Mouse (Mus musculus): ENCODE measurements around the gene Mfsd14a.
A peak's percentile ranks its signal among the peaks of the same experiment; 100 is the strongest.
"Not testable (repeated sequence)": the region's sequence is repeated elsewhere in the genome, so short reads cannot be mapped to it uniquely, and the experiment has no call there.

Mfsd14a gene

GRCm38 (mm10) chr3:116662463-116662863, at the start of gene Mfsd14a:
Gene Mfsd14a, minus strand, starts transcription at chr3:116662677.
- DNase-seq, result peak; percentile 100

GRCm38 (mm10) chr3:116711624-116712435, 49.4 kb upstream of the Mfsd14a start:
- peak; percentile 89 for DNase-seq

DNA sequence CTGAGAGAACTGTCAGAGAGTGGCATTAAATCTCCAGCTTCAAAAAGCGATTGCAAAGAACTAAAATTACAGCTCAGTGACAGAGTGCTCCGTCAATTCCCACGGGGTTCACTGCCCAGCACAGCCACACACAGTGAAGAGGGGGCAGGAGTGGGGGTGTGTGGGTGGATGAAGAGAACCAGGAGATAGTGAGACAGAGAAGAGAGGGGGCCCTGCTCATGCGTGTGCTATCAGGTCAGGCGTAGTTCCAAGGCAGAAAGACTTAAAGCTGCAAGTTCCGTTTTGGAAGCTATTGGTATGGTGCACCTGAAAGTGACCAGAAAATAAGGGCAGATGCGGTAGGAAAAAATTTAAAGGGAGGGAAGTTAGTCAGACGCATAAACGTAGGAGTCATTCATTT, 48.5 kb upstream of the Mfsd14a start:
- no peak for DNase-seq

DNA sequence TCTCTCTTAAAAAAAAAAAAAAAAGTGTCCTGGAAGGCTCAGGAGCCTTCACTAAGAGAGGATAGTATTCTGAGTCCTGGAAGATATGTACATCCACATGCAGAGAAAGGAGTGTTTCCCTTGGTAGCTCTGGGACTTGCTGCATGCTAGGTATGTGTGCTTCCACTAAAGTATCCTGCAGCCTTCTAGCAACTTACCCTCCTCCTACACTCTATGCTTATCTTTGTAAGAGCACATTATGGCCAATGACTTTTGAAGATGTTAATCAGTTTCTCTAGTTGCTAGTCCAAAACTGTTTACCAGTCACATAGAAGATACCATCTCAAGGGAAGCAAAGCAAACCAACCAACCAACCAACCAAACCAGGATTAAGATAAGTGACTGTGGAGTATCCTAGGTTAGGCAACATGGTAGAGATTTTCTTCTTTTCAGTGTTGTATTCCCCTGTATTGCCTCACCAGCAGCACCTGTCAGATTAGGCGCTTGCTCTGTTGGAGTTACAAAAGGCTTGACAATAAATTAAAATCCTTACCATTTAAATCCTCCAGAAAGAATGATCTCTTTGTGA, 43.2 kb upstream of the Mfsd14a start:
- no peak for DNase-seq

DNA sequence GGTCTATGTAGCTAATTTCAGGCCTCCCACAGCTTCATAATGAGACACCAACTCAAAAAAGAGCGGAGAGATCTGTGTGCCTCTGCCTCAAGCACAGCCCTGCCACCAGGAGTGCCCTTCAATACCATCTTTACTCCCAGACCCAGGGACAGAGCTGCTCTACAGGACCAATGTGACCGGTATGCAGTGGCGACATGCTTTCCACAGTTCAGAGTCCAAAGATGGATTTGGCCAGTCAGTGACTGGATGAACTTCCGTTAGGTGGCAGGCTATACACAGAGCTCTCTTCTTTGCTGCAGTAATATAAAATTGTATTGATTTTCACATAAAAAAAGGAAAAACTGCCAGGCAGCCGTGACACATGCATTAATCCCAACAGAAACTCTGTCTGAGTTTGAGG, 41.4 kb upstream of the Mfsd14a start:
- no peak for DNase-seq

- DNase-seq, result no peak
Observed at GRCm38 (mm10) chr3:116702647-116703272, 40.3 kb upstream of the Mfsd14a start.

- no peak for DNase-seq
Observed at GRCm38 (mm10) chr3:116701601-116702000, 39.1 kb upstream of the Mfsd14a start.

DNA sequence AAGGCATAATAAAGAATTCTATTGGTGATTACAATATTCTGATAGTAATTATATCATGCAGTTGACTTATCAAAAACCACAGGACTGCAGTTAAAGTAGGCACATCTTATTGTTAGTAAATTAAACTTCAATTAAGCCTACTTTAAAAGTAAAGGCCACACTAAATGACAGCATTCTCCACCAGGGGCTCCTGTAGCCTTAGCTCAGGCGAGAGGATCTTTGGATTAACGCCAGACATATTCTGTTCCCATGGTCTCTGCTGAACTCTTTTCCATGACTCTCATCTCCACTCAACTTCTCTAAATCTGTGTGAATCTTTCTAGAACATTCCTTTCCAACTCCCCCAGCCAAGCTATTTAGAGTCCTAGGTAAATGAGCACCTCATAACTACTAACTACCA, 36.3 kb upstream of the Mfsd14a start:
- DNase-seq, result no peak

DNA sequence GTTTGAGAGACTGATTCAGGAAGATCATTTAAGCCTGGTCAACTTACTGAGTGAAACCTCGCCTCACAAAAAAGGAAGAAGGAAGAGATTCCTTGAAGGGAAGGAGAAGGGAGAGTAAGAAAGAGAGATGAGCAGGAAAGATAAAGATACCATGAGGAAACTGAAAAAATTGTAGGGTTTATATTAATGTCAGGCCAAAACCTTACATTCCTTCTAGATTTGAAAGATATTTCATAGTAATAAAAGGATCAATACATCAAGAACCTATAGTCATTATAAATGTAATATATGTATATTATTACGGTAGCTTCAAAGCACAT, 33.1 kb upstream of the Mfsd14a start:
- DNase-seq, result no peak

DNA sequence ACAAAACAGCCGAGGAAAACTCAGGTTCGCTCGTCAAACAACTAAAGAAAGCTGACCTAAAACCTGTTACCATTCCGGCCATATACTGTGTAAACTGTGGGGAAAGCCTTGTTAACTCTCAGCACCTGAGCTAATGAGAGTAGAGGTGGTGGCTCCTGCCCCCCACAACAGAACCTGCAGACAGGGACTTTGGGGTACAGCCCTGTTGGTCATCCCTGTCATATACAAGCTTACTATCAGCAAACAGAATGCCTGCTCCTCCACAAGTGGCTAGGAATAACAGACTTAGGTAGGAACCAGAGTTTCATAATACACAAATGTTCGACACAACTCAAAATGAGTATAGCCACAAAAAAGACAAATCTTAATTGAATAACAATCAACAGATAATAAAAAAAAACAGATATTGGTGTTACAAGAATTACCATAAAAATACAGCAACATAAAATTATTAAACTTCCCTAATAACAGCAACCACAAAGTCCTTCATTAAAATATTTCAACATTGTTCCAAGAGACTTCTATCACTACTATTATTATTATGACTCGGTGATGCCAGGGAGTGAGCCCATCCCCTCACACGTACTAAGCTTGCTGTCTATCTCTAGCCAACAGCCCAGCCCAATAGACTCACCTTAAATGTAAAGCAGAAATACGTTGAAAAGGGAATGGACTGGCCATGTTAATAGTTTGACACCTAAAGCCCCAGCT, 32.6 kb upstream of the Mfsd14a start:
- no peak for DNase-seq

DNA sequence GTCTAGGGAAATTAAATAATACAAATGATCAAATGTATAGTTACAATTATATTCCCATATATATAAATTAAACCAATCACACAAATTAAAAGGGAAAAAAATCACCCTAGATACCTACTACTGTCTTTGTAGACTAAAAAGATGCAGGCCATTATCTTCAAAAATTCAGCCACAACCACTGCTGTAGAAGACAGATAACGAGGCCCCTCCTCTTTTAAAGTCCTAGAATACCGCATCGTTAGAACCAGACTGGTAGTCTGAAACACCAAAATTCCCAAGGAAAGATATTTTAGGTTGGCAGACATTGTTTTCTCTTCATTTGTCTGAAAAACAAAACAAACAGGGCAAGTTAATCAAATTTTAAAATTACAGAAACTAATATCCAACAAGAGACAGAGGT, 31.8 kb upstream of the Mfsd14a start:
- no peak for DNase-seq

DNA sequence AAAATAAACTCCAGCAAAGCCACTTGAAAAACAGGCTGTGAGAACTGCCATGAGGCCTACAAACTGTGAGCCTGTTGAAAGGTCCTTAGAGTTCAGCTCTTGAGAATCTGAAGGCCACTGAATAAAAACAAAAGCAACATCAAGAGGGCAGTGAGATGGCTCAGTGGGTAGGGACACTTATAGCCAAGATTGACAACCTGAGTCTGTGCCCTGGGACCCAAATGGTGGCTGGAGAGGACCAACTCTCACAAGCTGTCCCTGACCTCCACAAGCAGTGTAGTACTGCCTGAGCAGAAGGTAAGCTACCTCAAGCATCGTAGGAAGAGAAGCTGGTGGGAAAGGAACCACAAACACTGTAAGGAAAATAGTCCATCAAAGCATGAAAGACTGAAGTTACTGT, 18.7 kb upstream of the Mfsd14a start, which contains the start of gene Gm43191:
Gene Gm43191, minus strand, starts transcription at position 101 of the 400 bp plus-strand sequence.
- DNase-seq, result no peak

- not testable (repeated sequence) for DNase-seq
Observed at GRCm38 (mm10) chr3:116664281-116664680, 1.8 kb upstream of the Mfsd14a start.

DNA sequence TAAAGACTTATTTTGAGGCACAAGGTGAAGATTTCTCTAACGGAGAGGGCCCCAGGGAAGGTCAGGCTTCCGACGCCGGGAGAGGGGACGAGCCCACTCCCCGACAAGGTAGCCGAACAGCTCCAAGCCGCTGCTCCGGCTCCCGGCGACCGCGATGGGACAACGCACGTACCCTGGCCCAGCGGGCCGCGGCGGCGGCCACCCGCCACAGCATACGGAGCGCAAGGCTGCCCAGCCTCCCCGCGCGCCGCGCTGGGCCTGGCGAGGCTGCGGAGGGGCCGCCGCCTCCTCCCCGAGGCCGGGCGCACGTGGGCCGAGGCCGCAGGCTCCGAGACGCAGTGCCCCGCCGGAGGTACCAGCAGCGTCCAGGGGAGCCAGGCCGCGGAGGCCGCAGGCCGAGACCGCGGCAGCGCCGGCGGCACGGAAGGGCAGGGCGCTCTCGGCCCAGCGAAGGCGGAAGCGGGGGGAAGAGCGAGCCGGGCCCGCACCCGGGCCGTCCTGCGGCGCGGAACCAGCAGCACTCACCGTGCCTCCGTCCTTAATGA, 535 bp downstream of the Mfsd14a start:
- DNase-seq, result no peak

GRCm38 (mm10) chr3:116661288-116661869, 1.1 kb downstream of the Mfsd14a start:
- DNase-seq, result no peak

- no peak for DNase-seq
Observed at GRCm38 (mm10) chr3:116659856-116660430, 2.5 kb downstream of the Mfsd14a start.

DNA sequence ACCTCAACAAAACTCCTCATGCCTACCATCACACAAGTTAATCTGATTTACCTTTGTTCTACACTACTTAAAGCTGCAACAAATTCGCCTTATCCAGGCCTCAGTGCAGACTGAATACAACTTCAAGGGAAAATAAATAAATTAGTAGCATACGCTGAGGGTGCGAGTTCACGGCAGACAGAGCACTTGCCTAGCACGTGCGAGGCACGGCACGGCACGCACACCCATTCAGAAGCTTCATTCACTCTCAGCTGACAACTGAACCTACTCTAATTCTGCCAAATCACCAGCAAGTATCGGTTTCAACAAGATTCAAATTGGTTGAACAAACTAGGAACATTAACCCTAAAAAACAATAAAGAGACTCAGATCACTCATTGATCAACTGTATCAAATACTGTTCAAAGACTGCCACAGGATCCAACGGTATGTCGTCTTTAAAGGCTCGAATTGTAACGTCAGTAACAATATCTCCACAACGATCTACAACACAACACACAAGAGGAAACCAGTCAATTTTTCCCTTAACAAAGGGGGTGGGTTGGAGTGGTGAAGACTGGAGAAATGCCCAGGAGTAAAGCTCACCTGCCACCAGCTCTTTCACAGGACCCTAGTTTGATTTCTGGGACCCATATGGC, 3.4 kb downstream of the Mfsd14a start:
- DNase-seq, result no peak

- DNase-seq, result no peak
Observed at GRCm38 (mm10) chr3:116656184-116656965, 6.1 kb downstream of the Mfsd14a start.

DNA sequence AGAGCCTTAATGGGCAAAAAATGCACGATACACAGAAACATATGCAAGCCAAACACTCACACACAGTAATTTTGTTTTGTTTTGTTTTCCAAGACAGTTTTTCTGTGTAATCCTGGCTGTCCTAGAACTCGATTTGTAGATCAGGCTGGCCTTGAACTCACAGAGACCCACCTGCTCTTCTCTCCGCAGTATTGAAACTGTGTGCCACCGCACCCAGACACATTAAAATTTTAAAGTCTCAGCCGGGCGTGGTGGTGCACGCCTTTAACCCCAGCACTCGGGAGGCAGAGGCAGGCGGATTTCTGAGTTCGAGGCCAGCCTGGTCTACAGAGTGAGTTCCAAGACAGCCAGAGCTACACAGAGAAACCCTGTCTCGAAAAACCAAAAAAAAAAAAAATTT, 8.4 kb downstream of the Mfsd14a start:
- not testable (repeated sequence) for DNase-seq

DNA sequence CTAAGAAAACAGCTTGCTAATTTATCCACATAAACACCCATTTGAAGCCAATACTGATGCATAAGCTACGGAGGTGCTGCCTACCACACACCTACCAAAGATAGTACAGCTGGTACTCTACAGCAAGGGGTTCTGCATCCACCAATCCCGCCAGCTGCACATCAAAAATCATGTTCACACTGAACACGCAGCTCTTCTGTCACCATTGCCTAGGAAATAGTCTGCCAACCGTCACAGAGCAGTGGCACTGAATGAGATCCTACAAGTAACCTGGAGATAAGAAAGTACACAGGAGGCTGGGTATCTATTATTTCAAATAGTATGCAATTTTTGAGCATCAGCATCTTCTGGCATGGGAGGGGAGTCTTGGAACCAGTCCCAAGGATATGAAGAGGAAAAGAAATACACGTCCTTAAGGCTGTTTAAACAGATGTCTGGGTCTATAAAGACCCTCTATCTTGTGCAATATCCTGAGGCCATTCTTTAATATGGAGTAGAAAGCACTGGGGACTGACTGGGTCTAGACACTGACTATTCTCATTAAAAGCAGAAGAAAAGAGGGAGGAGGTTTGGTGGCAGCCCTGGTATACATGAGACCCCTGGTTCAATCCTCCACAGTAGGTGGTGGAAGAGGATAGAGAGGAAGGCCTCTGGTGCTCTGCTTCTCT, 9.1 kb downstream of the Mfsd14a start:
- DNase-seq, result no peak
